Mouse (Mus musculus): ENCODE measurements around the gene Pkp1.

The Pkp1 gene

DNA sequence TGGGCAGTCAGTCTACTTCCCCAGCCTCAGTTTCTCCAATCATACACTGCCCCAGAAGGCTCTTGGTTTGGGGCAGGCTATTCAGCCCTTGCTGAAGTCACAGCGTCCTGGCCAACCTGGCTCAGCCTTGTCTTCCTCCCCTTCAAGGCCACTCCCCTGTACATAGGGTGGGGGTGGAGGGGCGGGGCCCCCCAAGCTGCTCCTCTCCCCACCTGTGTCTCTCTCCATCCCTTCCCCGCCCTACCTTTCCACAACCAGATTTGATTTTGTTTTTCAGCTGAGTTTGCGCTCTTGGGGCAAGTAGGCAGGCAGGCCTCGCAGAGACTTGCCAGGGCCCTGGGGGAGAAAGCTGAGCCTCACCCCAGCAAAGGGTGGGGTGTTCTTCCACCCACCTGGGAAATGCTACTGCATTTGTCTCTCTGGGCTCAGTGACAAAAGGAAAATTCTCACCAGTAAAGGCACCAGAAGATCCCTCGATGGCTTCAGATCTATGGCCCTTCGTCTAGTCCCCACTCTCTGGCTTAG, 19.0 kb downstream of the Pkp1 start:
- no peak for DNase-seq

DNA sequence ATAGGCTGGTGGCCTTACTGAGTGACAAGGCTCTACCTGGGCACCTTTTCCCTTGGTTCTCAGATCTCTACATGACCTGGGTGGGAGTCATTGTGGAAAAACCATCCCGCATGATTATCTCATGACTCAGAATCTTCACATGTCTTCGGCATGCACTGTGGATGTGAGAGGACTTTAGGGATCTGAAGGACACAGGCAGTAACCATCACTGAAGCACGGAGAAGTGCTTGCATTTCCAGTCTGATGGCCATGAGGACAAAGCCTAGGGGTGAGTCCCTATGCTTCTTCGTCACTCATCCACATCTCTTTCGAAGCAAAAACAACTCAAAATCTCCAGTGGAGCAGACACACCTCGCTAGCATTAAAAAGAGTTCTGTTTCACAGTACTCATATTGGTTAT, 19.7 kb downstream of the Pkp1 start:
- no peak for DNase-seq

DNA sequence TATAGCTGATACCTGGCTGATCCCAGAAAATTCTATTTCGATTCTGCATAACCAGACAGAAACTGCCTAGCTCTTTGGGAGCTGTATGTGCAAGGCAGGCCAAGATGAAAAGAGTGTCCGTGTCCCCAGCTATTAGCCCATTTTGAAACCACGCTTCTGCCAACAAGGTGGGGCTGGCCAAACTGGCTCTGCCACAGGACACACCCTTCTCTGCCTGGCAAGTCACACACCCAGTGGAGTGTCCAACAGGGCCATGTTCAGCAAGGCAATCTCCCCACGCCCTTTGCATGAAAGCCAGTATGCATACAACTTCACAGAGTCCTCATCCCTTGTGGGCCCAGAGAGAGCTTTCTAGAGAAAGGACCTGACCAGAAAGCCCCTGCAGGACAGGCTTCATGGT, 23.6 kb downstream of the Pkp1 start:
- no peak for DNase-seq

DNA sequence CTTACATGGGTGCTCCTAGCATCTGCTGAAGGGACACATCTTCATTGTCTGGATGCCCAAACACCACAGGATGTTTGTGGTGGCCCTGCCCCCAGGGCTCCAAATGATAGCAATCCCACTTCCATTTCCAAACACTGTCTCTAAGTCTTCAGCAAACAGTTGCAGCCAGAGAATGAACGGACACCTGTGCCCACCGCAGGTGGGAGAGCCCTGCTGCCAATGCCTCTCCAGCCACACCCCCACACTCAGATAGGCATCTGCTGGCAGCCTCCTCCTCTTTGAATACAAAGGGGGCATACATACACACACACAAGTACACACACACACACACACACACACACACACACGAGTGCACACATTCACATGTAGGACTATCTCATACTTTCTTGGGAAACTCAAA, 25.6 kb downstream of the Pkp1 start:
- DNase-seq: no peak

DNA sequence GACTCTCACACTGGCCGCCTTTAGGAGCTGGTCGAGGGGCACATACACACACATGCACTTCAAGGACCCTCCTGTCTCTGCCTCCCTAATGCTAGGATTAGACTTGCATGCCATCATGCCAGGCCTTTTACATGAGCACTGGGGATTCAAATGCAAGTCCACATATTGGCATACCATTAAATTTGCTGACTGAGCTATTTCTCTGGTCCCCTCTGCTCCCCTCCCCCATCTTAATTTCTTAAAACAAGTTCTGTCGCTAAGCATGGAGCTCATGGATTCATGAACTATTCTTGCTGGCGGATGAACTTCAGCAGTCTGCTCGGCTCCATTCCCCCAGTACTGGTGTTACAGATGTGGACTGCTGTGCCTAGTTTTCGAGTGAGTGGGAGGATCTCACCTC, 26.2 kb downstream of the Pkp1 start:
- no peak for DNase-seq

DNA sequence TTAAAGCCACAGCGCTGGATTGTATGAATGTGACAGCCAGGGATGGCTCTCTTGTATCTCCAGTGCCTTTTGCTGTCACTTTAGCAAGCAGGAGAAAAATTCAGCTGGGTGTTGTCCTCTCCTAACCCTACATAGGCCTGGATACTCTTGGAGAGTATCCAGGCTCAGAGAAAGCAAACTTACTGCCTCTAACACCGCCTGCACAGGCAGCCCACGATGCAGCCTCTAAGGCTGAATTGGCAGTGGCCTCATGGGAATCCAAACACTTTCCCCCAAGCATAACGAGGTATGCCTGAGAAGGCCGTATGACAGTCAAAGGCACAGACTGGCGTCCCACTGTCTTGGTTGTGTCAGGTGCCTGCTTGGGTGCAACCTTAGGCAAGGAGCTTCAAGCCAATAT, 26.8 kb downstream of the Pkp1 start:
- no peak for DNase-seq

DNA sequence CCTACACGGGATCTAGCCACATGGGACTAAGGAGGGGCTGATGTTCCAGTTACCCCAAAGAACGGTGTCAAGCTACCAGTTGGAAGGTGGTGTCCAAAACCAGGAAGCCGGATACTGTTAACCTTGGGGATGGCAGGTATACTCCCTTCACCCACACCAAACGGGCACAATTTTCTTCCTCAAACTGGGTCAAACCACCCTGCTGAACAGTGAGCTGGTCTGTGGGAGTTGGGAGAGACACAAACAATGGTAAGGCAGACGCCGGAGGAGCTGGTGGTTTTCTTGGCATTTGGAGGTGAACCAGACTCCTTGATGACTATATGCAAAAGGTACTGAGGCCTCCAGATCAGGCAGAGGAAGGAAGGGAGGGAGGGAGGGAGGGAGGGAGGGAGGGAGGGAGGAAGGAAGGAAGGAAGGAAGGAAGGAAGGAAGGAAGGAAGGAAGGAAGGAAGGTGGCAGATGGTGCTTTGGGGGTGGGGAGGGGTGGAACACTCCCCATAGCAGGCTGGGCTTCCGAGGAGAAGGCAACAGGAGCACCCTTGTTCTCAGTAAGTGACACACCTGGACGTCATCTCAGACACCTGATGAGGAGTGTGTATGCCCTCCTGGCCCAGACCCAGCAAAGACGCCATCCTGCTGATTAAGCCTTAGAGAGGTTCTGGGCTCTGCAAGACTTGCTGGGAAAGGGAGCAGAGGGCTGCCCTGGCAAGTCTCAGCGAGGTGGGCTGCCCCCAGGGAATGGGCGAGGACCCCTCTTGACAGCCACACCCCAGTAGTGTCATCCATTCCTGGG, 27.4 kb downstream of the Pkp1 start:
- DNase-seq: no peak

DNA sequence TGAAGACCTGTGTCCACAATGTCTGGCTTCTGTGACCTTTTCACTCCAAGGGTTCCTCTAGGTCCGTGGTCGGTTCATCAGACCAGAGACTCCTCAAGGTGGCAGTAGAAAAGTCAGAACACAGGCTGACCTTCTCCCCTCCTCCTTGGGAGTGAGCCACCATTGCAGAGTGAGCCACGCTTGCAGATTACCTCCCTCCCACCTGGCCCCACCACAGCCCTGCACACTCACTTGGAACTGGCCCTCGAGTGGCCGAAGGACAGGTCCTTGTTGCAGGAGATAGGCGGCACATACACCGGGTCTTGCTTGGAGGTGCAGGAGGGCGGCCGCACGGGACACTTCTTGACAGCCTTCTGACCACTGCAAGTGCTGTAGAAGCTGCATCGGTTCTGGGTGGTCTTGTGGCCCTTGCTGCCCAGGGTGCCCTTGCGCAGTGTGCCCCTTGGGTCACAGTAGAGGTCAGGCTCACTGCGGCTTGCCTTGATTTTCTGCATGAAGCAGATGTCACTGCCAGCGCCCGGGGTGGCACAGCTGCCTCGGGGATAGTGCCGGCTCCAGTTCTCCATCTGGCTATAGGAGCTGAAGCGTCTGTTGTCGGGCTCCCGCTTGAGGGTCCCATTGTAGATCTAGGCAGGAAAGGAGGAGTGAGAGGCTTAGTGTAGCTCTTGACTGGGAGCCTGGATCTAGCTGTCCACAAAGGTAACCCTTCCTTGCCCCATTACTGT, 29.4 kb downstream of the Pkp1 start:
- DNase-seq: no peak

DNA sequence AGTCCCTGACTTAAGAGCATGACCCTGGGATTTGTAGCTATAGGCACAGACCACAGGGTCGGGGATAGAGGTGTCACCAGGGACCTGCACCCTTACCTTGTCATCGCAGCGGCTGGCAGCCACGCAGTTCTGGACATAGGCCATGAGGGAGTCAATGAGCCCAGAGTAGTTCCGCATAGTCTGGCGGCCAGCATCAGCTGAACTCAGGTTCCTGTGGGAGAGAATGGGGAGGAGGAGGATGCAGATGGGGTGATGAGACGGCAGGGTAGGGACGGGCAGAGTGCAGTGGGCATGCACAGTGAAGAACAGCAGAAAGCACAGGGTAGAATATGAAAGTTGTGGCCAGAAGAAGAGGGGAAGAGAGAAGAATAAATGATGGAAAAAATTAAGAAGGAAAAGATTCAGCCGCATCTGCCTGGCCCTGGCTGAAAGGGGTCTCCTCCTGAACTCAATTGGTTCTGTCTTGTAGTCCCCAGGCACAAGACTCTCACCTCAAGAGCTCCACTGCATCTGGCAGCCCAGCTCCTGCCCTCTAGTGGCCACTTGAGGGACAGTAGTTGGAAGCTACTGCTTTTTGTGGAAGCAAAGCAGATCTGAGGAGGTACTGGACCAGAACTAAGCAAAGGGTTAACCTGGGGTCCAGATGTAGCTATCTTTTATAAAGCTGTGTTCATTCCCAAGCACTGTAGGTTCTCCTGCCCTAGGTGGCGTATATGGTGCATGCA, 36.5 kb downstream of the Pkp1 start:
- DNase-seq: peak; percentile 74 to 80

DNA sequence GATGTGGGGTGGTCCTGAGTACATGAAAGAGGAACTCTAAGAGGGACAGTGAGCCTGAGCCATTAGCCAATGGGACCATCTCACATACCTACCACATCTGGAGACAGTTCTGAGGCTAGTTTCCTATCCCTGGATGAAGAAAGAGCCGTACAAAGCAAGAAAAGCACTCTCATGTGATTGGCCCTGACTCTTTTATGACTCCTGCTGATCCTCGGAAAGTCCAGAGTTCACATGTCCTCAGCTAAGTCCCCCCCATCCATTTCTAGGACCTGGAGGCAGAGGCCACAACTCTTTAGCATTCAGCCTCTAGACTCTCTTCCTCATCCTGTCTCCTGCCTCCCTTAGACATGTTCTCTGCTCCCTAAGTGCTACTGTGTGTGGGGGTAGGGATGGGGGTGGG, 41.8 kb downstream of the Pkp1 start:
- no peak for DNase-seq

DNA sequence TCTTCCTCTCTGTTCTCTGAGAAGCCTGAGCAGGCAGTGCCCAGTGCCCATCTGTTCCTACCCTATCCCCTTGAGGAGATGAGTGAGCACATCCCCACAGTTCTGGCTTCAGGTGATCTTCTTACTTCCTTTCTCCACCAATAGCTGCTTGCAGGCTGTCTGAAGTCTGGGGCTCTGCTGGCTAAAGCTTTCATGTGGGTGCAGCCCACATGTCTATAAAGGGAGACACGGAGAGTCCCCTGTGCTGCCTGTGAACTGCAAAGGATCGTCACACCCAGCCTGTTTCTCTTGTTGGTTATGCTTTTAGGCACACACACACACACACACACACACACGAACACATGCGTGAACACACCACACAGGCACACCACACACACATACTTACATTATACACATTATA, 46.0 kb downstream of the Pkp1 start:
- DNase-seq: no peak

DNA sequence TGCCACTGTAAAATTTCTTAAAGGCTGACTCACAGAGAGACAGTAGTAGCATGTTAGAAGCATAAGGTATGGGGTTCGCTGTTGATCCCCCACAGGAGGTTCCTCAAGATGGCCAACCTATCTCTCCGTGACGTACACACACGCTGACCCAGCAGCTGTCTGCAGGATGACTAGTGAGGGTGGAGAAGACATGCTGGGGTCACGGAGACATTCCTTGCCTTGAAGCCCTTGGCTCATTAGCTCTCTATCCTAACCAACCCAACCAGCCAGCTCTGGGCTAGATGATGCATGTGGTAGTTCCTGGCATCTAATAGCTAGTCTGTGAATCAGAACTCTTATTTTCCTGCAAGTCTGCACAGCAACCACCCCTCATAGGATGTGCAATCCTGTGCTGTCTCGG, 50.4 kb downstream of the Pkp1 start:
- DNase-seq: no peak

DNA sequence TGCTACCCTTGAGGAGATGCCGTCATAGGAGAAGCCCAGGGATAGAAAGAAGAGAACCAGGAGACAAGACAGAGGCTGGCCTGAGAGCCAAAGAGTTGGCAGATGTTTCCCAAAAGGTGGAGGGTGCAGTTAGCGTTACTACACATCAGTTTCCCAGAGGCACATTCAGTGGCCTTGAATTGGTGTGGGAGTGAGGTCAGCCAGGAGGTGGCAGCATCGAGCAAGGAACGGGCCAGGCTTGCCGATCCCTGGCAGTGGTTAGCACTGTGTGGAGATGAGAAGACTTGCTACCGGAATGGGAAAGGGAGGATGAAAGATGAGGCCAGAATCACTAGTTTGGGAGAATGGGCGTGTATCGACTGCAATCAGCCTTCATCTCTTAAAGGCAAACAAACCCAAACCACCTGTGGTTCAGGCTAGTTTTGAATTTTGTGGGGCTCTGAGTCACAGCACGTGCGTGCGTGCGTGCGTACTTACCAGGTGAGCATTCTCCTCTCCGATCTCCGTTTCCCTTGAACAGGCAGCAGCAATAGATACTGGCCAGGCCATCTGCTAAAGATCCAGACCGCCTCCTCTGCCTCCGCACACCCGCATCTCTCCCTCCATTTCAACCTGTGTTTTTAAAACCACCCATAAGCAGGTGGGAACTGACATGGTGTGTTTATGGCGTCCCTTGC, 53.4 kb downstream of the Pkp1 start:
- peak; percentile 91 to 94 for DNase-seq

DNA sequence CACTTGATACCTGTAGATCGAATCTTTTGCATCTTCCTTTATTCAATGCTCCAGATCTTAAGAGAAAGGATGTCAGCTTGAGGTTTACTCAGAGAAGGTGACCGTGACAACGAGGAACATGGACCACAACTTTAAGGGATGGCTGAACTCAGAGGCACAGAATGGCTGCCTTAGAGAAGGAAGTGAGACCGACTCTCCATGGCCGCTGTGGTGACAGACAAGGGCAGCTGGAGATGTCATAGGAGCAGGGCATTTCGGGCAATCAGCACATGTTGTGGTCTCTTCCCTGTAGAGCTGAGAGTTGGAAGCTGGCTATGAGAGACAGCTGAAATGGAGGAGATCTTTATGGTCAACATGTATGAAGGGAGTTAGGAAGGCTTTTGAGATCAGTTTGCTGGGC, 54.2 kb downstream of the Pkp1 start:
- DNase-seq: no peak

DNA sequence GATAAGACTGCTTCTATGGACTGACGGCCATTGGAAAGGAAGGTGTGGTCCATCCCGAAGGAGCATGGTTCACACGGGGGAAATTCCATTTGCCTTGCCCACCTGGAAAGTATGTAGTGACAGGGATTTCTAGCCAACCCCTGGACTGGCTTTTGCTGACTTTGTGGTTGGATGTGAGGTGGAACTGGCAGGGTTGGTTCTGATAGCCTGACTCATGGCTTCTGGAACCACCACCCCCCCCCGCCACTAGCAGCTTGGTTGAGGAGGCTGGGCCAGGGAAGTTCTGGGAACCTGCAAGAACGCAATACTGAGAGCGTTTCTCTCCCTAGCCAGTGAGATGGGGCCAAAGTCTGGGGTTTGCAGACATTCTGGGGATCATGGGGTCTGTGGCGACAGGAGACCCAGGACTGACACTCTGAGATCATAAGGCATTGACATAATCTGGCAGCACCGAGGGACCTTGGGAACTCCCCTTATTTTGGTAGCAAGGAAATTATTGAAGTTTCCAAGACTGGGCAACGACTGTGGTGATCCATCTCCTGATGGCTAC, 55.1 kb downstream of the Pkp1 start:
- DNase-seq: no peak

DNA sequence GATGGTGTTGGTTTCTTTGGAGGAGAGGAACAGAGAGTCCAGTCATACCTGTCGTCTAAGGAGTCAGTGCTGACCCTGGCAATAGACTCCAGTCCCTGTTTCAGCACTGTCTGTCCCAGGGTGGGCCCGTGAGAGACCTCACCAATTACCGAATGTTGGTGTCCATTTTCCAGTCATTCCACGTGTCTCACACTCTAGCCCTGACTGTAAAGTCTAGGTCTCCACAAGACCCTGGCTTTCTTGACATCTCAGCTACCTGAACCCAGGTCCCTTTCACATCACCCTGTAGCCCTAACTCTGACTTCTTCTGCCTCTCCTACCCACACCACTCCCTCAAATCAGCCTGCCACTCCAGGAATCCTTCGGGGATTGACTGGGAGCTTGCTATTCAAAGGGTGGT, 56.4 kb downstream of the Pkp1 start:
- DNase-seq: no peak

DNA sequence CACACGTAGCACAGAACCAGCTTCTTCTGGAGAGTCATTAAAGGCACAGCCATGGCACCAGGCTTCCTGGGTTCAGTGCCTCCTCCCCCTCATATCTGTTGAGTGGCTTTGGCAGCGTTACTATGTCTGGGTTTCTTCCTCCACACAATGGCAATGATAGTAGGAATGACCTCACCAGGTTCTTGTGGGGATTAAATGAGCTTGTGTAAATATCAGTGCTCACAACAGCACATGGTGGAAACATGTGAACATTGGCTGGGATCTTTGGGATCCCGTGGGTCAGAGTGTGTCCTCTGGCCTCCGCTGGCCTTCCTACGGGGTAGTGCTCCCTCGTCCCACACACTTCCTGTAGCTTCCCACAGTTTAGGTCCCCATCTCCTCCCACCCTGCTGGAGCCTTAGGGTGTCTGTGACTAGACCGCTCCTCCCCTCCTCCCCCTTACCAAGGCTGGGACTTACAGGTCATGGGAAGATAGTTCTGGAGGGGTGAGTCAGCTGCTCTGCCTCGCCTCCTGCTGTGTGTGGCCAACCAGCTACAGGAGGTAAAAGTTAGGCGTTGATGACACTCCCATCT, 56.9 kb downstream of the Pkp1 start:
- DNase-seq: peak in 1 of 2 experiments; percentile 38

DNA sequence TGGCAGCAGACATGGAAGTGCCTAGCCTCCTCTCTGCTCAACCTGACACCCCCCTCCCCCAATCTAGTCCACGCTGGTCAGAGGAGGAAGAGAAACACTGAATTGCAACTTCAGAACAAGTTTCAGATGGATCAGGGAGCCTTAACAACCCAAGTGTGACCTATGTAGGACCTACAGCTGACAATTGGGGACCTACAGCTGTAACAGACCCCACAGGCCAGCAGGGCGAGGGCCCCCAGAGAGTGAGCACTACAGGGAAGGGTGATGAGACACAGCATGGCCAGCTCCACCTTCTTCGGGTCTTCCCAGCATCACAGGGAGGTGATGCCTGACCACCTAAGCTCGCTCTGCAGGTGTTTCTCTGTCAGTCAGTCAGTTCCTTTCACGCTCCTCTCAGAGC, 57.9 kb downstream of the Pkp1 start:
- DNase-seq: no peak

DNA sequence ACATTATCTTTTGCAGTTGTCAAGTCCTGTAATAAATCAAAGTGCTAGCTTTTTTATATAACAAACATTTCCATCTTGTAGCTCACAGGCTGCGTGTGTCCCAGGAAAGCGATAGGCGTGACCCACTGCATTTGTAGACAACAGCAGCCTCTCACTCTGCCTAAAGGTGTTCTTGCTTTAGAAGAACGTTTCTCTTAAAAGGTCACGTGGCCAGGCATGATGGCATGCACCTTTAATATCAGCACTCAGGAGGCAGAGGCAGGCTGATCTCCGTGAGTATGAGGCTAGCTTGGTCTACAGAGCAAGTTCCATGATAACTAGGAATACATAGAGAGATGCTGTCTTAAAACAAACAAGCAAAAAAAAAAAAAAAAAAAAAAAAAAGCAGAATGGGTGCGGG, 60.5 kb downstream of the Pkp1 start:
- DNase-seq: no peak

DNA sequence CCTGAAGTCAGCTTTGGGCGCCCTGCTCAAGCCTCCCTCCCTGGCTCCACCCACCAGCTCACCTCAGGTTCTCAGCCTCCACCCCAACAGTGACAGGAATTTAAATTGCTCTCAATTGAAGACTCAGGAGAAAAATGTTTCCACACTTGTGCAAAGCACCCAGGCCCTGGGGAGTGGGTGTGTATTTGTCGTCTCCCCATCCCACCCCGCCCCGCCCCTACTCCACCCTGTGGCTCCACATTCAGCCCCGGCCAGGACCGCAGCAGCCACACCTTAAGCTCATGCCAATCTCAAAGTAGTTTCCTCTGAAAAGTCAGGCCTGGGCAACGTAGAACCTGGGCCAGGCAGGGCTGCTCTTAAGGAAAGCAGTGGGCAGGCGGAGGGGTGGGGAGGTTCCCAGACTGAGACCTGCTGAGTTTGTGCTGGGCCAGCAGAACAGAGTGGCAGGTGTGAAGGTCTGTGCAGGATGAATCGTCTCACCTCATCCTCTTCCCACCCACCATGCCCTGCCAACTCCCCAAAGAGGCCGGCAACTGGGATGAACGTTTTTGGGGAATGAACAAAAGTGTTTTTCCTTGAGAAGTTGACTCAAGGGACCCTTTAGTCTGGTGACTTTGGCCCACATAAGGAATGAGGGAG, 61.8 kb downstream of the Pkp1 start:
- DNase-seq: no peak

DNA sequence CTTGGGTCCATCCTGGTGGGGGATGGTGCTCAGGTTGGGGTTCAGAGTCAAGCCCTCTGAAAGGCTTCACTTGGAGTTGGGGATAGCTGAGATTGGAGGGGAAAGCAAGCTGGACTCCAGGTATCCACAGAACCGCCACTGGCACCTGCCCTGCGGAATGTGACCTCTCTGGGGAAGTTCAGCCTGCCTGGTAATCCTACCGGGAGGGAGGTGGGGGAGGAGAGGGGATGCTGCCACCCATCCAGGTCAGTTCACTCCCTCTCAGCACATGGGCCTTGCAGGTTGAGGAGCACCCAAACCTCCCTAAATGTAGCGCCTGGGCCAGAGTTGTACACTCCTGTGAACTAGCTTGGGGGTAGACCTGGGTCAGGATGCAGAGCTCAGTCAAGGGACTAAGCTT, 62.9 kb downstream of the Pkp1 start:
- DNase-seq: no peak

DNA sequence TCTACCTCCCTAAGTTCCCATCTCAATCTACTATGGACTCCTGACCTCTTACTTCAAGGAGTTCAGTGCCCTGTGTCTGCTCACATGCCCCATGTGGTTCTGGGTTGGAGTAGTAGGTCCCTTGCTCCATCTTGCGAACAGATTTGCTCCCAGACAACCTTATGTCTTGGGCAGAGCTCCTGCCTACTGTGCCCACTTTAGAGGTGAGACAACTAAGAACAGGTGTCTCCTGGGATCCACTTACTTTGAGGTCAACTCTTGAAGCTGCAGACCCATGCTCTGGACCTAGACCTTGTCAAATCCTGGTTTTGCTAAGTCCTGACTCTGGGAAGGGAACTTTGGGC, 63.7 kb downstream of the Pkp1 start:
- DNase-seq: no peak
